Mouse (Mus musculus) neutrophil, adult 5-6 weeks (primary cell): ENCODE data around the gene Scd2. TPM values are rescaled to one million over a fixed set of nuclear protein-coding genes. Genes with fewer than 3 reads are reported as not detected.
"Not testable (repeated sequence)": the region's sequence is repeated elsewhere in the genome, so short reads cannot be mapped to it uniquely, and the experiment has no call there.

ENCODE experiments used
- ATAC-seq: fragments of 151-379, 151-347 bp; 2 replicates; pipeline ENCODE4 v1.8.0; 2017; ENCODE audit warnings: mild to moderate bottlenecking, moderate TSS enrichment; ENCODE audit not compliant: insufficient number of reproducible peaks, poor library complexity, low FRiP score, severe bottlenecking; ENCODE audit errors: extremely low read depth
- total RNA-seq: library from RNA; stranded (forward); fragments of 200-1000 nt; gene quantifications from 2 replicates; pipeline ENCODE4 v1.2.3, GENCODE M21; 2017

Scd2 gene
- 21.4 and 24.1 TPM in 2 replicates for total RNA-seq

DNA sequence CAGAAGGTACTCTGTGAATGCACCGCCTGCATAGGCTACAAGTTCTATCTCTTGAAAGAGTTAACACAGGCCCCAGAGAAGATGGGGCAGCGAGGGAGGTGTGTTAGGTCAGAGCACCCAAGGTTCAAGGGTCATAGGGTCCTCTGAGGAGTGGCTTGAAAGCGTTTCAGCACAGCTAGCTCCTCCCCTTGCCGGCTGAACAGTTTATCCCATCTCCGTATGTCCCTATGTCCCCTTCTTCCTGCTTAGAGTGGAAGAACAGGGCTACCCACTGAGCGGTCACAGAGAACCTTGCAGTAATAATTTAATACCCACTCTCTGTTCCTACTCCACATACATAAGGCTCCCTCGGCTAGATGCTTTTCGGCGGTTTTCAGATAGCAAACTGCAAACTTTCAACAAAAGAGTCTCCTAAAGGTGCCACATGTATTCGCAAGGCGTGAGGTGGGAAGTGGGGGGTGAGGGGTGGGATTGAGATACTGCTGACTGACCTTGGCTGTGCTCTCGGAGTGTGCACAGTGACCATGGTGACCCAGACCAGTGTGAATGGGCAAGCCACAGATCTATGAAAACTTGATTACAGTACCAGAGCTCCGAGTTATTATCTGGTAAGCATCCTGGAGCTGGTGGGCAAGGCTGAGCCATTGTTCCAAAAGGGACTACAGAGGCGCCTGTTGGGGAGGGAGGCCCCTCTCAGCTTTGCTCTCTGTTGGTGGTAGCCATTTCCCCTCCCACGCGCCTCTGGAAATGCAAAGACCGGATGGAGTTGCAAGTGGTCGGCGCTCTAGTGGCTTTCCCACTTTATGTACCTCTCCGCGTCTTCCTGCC lies at the start of gene Scd2:
Scd2 (plus strand) TSS at position 734 of the 828 bp plus-strand sequence.
- ATAC-seq: no peak

DNA sequence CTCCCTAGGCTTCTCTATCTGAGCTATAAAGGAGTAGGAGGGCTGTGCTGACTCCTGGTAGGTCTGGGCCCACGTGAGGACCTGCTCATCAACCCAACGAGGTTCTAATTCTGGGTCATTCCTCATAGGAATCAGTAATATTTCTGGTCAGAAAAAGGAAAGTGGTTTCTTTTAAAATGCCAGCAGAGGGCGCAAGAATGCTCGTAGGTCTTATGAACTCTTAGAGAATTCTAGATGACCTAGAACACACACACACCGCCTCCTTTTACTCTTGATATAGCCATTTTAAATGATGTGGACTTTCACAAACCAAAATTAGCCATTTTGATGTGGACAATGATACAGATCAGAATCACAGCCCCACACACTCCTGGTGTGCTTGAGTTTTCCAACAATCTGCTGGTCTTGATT lies 47.7 kb upstream of the Scd2 start:
- 0 out of 2 replicates have a peak, but pooled peaks have one; percentile 17 for ATAC-seq

DNA sequence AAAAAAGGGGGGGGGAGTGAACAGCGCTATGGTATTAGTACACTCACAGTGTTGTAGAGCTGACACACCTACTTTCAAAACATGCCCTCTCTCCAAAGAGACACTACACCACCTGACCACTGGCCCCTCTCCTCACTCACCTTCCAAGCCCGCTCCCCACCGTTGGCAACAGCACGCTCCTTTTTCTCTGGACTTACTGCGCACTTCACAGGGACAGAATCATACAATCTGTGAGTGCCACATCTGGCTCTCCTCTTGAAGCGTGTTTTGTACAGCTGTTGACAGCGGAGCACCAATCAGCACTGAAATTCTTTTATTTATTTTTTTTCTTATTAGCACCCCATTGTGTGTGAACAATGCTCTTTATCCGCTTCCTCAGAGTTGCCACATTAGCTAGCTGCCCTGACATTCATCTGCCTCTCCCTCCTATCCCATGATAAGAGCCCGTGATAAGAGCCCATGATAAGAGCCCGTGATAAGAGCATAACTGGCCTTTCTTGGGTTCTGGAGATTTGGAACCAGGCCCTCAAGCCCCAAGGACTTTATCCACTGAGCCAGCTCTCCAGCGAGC lies 47.0 kb upstream of the Scd2 start:
- ATAC-seq: no peak

DNA sequence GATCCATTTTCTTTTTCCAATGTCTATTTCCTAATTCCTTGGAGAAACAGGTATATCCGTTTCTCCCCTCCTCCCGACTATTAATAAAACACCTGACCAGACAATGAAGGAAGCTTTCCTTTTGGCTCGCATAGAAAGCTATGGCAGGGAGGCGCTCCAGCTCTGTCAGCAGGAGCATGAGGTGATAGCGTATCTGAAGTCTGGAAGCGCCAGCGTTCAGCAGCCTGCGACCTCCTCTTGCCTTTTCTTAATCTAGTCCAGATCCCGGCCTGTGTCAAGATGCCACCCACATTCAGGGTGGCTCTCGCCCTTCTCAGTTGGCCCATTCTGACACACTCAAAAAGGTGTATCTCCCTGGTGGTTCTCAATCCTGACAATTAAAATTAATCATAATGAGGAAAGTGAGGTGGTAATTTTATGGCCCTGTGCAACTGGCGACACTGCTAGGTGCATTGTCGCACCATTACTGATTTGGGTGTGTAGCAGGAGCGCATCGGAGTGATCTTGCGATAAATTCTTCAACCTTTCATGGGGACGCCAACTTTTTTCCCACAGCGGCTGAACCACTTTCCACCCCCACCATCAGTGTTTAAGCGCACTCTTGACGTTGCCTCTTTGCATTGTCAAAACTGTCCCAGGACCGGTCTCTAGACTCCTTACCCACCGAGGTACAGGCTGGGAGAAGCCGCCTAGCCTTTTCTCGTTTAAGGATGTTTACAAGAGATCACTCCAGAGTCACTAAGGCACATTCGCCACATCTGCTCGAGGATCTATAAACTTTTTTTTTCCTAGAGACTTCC lies 46.0 kb upstream of the Scd2 start:
- no peak for ATAC-seq

DNA sequence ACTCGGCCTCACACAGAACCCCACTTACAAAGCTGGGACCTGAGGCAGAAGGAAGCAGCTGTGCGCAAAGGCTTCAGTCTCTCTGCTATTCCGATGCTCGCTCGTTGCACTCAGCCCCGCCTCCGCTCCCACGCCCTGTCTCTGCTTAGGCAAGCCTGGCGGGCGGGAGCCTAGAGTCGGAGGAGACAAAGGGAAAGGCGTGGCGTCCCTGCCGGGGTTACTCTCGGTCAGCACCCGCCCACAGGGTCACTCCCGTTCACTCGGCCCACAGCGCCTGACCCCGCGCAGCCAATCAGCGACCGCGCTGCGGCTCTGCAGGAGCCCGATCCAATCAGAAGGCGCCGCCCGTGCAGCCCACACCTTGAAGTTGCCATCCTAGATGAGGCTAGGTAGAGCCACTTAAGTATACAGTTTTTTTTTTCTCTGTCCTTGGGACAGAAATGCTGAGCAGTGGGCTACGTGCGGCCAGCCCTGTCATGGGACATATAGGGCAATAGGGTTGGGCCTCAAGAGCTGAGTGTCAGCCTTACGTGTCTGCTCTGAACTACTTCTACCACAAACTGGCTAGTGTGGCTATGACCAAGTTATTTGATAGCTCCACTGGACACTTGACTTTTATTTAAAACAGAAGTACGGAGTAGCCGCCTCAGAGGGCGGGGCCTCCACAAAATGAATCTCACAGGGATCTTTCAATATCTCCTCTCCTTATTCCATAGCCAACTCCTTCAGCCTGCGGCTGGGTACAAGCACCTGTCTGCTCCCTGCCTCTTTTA lies 45.2 kb upstream of the Scd2 start:
- peak; percentile 96 for ATAC-seq

DNA sequence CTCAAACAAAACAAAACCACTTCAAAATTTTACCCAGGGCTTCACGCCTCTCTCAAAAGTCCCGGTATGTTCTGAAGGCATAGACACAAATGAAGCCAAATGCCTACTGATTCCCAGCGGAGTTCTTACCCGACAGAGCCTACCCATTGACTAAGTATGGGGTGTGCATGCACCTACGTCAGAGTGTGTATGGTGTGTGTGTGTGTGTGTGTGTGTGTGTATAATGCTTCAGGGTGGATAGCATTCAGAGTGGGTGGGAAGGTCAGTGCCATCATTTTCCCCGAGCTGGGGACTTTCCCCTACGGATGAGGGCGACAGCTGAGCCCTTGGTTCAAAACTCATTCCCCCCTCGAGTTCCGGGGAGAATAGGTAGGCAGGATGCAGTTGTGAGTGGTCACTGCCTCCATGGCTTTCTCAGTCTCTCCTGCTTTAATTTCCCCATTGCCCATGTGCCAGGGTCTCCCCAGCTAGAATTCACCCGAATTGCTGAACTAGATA lies 44.6 kb upstream of the Scd2 start:
- no peak for ATAC-seq

DNA sequence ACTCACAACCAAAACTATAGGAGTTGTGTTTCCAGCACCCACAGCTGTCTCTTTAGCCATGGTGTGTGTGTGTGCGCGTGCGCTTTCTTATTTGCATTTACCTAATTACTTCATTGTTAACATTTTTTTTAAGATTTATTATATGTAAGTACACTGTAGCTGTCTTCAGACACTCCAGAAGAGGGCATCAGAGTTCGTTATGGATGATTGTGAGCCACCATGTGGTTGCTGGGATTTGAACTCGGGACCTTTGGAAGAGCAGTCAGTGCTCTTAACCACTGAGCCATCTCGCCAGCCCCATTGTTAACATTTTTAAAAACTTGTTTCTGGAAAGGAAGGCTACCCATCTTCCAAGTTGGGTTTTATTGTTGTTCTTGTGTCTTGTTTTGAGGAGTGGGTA lies 42.3 kb upstream of the Scd2 start:
- ATAC-seq: not testable (repeated sequence)

DNA sequence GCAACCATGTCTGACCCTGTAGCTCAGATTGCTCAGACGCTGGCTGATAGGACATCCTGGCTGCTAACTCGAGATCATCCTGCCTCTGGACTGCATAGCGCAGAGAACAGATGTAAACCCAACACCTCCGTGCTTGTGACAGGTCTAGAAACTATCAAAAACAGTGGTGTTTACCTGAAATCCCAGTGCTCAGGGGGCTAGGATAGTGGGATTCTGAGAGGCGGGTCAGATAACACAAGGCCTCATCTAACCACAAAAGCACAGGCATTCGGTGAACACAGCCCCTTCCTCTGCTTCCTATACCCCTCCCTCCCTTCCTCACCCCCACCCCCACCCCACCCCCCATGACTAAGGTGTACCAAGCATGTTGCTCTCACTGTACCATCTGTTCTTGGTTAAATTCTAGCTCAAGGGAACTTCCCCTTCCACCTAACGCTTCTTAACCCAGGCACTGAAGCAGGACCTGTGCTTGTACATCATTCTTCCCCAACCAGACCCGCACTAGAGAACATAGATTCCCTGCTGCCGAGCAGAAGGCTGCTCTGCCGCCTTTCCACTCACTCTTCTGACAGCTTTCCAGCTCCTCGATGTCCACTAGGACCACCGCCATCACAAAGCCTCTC lies 41.4 kb upstream of the Scd2 start:
- ATAC-seq: peak; percentile 35; the same call in 1 of the 2 replicates

DNA sequence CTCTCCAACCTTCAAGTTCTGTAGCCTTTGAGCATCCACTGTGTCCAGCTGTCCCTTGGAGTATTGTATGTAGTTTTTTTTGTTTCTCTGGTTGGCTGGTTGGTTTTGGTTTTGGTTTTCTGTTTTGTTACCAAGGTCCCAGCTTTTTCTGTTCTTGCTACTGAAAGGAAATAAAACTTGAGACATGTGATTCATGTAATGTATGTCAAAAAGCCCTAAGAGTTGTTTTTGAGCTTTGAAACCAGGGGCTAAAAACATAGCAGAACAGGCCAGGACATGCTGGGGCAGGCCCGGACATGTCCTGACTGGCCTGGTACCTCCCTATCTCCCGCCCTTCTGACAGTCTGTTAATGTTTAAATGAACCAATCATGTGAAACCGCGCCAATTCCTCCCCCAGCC lies 39.4 kb upstream of the Scd2 start:
- not testable (repeated sequence) for ATAC-seq

DNA sequence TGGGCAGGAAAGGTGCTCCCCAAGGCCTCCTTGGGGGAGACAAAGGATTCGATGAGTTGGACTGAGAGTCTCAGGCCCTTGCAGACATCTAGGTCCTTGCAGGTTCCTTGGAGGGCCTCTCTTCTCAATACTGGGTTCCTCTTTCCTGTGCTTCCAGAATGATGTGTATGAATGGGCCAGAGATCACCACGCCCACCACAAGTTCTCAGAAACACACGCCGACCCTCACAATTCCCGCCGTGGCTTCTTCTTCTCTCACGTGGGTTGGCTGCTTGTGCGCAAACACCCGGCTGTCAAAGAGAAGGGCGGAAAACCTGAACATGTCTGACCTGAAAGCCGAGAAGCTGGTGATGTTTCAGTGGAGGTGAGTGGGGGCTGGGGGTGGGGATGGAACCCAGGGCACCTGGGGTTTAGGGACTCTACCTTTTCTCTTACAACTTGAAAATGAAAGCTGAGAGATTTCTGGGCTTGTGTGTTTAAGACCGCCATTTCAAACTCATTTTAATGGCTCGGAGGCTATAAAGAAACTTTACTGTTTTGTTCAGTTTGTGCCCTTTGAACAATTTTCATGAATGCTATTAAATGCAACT lies 36.0 kb upstream of the Scd2 start:
- no peak for ATAC-seq

DNA sequence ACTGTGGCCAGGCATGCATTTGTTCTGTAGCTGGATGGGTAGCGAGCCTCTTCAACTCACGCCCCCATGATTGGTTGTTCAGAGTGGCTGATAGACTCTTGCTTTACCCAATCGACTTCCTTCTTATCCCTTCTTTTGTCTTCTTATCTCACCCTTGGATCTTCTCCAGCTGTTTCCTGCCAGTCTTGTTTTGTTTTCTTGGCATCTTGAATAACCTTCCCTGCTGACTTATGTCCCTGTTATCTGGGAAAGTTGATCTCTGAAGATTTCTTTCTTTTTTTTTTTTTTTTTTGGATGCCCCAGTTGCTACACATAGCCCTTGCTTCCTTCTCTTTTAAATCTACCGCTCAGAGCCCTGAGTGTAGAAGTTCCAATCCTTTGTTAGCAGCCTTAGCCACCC lies 34.0 kb upstream of the Scd2 start:
- no peak for ATAC-seq

DNA sequence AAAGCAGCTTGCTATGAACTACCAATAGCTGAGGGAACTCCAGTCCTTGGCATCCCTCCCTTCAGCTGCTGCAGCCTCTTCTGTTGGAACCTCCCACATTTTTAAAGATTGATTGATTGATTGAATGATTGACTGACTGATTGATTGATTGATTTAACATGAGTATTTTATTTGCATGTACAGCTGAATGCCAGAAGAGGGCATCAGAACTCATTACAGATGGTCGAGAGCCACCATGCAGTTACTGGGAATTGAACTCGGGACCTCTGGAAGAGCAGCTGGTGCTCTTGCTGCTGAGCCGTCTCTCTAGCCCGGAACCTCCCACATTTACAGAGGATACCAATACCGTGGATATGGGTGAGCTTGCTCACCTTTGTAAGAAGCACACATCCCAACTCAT lies 33.0 kb upstream of the Scd2 start:
- ATAC-seq: no peak

DNA sequence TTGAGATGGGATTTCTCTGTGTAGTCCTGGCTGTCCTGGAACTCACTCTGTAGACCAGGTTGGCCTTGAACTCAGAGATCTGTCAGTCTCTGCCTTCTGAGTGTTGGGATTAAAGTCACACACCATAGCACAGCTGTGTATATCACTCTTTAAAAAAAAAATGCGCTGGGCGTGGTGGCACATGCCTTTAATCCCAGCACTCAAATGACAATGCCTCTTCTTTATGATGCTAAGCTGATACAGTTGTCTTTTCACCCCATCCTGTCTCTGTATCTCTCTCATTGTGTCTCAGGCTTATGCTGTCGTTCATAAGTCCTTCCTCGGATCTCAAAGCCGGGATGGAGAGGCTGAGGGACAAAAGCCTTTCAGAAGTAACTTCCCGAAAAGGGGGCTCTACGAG lies 31.7 kb upstream of the Scd2 start:
- no peak for ATAC-seq

DNA sequence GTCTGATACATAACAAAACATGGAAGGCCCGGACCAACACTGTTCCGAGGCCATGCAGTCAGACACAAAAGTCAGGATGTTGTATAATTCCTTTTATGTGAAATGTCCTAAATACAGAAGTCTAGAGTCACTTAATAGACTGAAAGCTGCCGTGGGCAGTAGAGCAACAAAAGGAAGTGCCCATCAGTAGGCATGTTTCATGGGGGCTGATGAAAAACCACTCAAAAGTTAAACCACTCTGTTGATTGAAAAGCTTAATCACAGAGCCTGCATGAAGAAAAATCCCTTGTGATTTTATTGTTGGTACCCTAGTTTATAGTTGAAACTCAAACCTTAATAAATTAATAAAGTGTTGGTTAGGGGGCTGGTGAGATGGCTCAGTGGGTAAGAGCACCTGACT lies 29.9 kb upstream of the Scd2 start:
- ATAC-seq: no peak

DNA sequence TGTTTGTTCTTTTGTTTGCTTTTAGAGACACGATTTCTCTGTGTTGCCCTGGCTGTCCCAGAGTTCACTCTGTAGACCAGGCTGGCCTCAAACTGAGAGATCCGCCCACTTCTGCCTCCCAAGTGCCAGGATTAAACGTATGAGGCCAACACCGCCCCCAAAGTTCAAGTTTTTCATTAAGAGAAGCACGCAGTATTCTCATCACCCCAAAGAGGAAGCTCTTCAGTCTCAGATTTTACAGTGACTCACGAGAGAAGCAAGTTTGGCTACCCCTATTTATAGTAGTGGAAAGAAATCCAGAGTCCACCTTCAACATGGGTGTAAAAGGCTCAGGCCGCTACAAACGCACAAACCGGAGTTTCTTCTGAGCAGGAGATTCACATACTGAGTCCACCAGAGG lies 29.2 kb upstream of the Scd2 start:
- no peak for ATAC-seq

DNA sequence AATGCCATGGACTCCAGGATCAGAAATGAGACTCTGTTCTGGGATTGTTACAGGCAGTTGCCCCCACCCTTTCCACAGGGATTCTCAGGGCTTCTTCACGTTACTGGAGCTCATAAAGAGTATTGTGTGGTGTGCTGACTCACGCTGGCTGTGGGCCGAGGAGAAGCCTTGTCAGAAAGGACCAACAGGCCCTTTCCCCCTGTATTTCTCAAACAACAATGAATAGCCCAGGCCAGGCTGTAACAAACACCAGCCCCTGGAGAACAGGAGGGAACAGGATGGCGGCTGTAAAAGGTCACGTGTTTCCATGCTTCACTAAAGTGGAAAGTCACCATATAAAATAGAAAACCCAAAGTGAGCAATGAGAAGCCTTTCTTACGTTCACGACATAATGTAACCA lies 28.2 kb upstream of the Scd2 start:
- no peak for ATAC-seq

DNA sequence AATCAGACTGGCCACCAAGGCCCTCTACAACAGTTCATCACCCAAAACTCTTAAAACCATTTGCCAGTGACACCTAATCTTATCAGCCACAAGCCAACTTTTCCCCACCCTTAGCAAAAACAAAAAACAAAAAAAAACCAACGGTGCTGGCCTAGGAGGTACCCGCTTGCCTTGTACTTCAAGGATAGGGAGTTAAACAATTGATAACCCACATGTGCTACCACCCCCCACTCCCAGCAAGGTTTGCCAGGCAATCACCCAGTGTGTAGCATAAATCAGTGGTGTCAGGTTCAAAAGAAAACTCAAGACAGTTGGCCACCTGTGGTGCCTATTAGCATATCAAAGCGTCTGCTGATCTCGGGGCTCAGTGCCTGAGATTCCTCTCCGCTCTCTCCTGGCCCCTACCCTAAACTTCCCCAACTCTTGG lies 27.6 kb upstream of the Scd2 start:
- ATAC-seq: no peak

DNA sequence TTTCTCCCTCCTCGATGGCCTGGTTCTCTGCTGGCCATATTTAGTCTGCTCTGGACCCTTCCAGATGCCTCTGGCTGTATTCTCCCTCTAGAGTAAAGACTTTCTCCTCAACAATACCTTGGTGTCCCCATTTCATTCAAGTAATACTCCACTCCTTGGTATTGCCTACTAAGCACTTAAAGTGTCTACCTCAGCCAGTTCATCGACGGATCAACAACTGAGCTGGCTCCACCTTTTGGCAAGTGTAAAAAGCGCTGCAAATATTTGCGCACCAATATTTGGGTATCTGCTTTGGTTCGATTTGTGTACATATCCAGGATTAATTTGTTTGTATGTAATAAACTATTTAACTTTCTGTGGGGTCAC lies 27.0 kb upstream of the Scd2 start:
- ATAC-seq: peak; percentile 27; the same call in 1 of the 2 replicates
